Mouse (Mus musculus) liver, embryonic 13.5 days (tissue): Measurements from ENCODE around the gene Wrap53. TPM values are rescaled to one million over a fixed set of nuclear protein-coding genes. Genes with fewer than 3 reads are reported as not detected.

ENCODE experiments used
- ATAC-seq: fragments of 200-750 bp; cut with Nextera tagmentation; 2 replicates; pipeline ENCODE4 v1.8.0; 2017; ENCODE audit warnings: low read depth, mild to moderate bottlenecking, moderate number of reproducible peaks, moderate library complexity
- DNase-seq: peaks from one replicate; pipeline ENCODE4 v3.0.0; 2022
- H3K27ac ChIP-seq: fragments of 300-500 bp; sonication (generic); 2 replicates; pipeline ENCODE4 v1.5.1; 2015; ENCODE audit warnings: moderate library complexity, mild to moderate bottlenecking, inconsistent platforms
- H3K27me3 ChIP-seq: fragments of 300-500 bp; sonication (generic); 2 replicates; pipeline ENCODE4 v1.6.1; 2015; ENCODE audit warnings: mild to moderate bottlenecking, inconsistent platforms
- H3K36me3 ChIP-seq: fragments of 300-500 bp; sonication (generic); 2 replicates; pipeline ENCODE4 v1.6.1; 2015; ENCODE audit warnings: mild to moderate bottlenecking, inconsistent platforms
- H3K4me1 ChIP-seq: fragments of 300-500 bp; sonication (generic); replicated peaks from 2 replicates; pipeline ENCODE4 v1.6.1; 2015; ENCODE audit warnings: inconsistent platforms
- H3K4me2 ChIP-seq: fragments of 300-500 bp; sonication (generic); 2 replicates; pipeline ENCODE4 v1.6.1; 2015; ENCODE audit warnings: inconsistent platforms, mild to moderate bottlenecking, moderate library complexity
- H3K4me3 ChIP-seq: fragments of 300-500 bp; sonication (generic); replicated peaks from 2 replicates; pipeline ENCODE4 v1.5.1; 2015; ENCODE audit warnings: mild to moderate bottlenecking, inconsistent platforms
- H3K9ac ChIP-seq: fragments of 300-500 bp; sonication (generic); 2 replicates; pipeline ENCODE4 v1.6.1; 2015; ENCODE audit warnings: mild to moderate bottlenecking, inconsistent platforms
- H3K9me3 ChIP-seq: fragments of 300-500 bp; sonication (generic); replicated peaks from 2 replicates; pipeline ENCODE4 v1.6.1; 2016; ENCODE audit warnings: inconsistent platforms
- whole genome bisulfite sequencing: fragments of 180-500 bp; shearing (Covaris S2); methylation state at CpG from one replicate; pipeline ENCODE4 v1.1.7; 2015; ENCODE audit not compliant: insufficient replicate concordance; 5-methylcytosine and 5-hydroxymethylcytosine counted together
- polyA plus RNA-seq: library from polyadenylated mRNA; unstranded; fragments of >200 nt; fragmentation: Nextera tagmentation; extraction: Ambion mirVana; gene quantifications from 2 replicates; pipeline ENCODE4 v1.2.1, GENCODE M21; 2015

Gene Wrap53
- polyA plus RNA-seq, 1 experiment from 2014 or later: 23.1 TPM

GRCm38 (mm10) chr11:69560896-69561854 is 18.9 kb downstream of the Wrap53 start:
- no peak for DNase-seq
- Histone ChIP-seq H3K36me3 (peaks cover 52% of the 10 kb centered on the region), H3K27me3 (peaks cover 59% of the 10 kb centered on the region), H3K4me2 (no peak overlapping the region), H3K9ac (no peak overlapping the region), H3K27ac (no peak overlapping the region), H3K4me1 (peaks cover 43% of the 10 kb centered on the region), H3K9me3 (no peaks in the 10 kb centered on the region), H3K4me3 (no peak overlapping the region)
- WGBS: 75% methylated on average over 16 of the region's 16 CpGs
- no peak for ATAC-seq

- ATAC-seq: no peak
- H3K27me3 ChIP-seq: peaks cover 66% of the 10 kb centered on the region
- H3K4me1 ChIP-seq: peaks cover 40% of the 10 kb centered on the region
- peaks cover 42% of the 10 kb centered on the region for H3K36me3 ChIP-seq
- peak within 1 kb of the TSS; percentile 56 for H3K4me2 ChIP-seq
- no peaks in the 10 kb centered on the region for H3K9me3 ChIP-seq
- WGBS: 7% methylated on average over 56 of the region's 59 CpGs
- peak within 1 kb of the TSS; percentile 61 for H3K9ac ChIP-seq
- DNase-seq: no peak
- peak within 1 kb of the TSS; percentile 46 for H3K4me3 ChIP-seq
- no peak within 1 kb of the TSS for H3K27ac ChIP-seq
Observed at GRCm38 (mm10) chr11:69559851-69560765, 19.9 kb downstream of the Wrap53 start, which contains the start of gene Efnb3. Efnb3 (minus strand) TSS chr11:69560205.

- H3K4me3 ChIP-seq: peak overlapping the region; percentile 46
- H3K36me3 ChIP-seq: peaks cover 37% of the 10 kb centered on the region
- DNase-seq (no peak), ATAC-seq (no peak)
- peaks cover 38% of the 10 kb centered on the region for H3K4me1 ChIP-seq
- H3K27ac ChIP-seq: no peak overlapping the region
- H3K9me3 ChIP-seq: no peaks in the 10 kb centered on the region
- peak overlapping the region; percentile 17; the same call in 1 of the 2 replicates for H3K9ac ChIP-seq
- H3K27me3 ChIP-seq: peaks cover 70% of the 10 kb centered on the region
- WGBS: 14% methylated on average over 5 of the region's 5 CpGs
- peak overlapping the region; percentile 56 for H3K4me2 ChIP-seq
Observed at GRCm38 (mm10) chr11:69559183-69559582, 20.9 kb downstream of the Wrap53 start.

GRCm38 (mm10) chr11:69558756-69559155 is 21.3 kb downstream of the Wrap53 start:
- peaks cover 70% of the 10 kb centered on the region for H3K27me3 ChIP-seq
- peaks cover 33% of the 10 kb centered on the region for H3K36me3 ChIP-seq
- ATAC-seq (no peak), DNase-seq (no peak)
- H3K9ac ChIP-seq: peak overlapping the region; percentile 17; the same call in 1 of the 2 replicates
- 13% methylated on average over 6 of the region's 6 CpGs for WGBS
- peaks cover 34% of the 10 kb centered on the region for H3K4me1 ChIP-seq
- no peaks in the 10 kb centered on the region for H3K9me3 ChIP-seq
- H3K4me2 ChIP-seq: peak overlapping the region; percentile 56; the same call in 1 of the 2 replicates
- H3K27ac ChIP-seq: no peak overlapping the region
- no peak overlapping the region for H3K4me3 ChIP-seq

- H3K4me3 ChIP-seq: no peak overlapping the region
- peaks cover 20% of the 10 kb centered on the region for H3K36me3 ChIP-seq
- ATAC-seq: no peak
- H3K4me2 ChIP-seq: no peak overlapping the region
- H3K4me1 ChIP-seq: peaks cover 28% of the 10 kb centered on the region
- H3K9me3 ChIP-seq: no peaks in the 10 kb centered on the region
- H3K27me3 ChIP-seq: peaks cover 82% of the 10 kb centered on the region
- WGBS: 39% methylated on average over 14 of the region's 14 CpGs
- H3K9ac ChIP-seq: no peak overlapping the region
- no peak for DNase-seq
- H3K27ac ChIP-seq: no peak overlapping the region
Observed at GRCm38 (mm10) chr11:69557381-69557958, 22.6 kb downstream of the Wrap53 start.

GRCm38 (mm10) chr11:69554539-69555140 is 25.4 kb downstream of the Wrap53 start:
- Histone ChIP-seq H3K9me3 (no peaks in the 10 kb centered on the region), H3K27me3 (peaks cover 66% of the 10 kb centered on the region), H3K9ac (no peak overlapping the region), H3K4me1 (peaks cover 14% of the 10 kb centered on the region), H3K4me2 (no peak overlapping the region), H3K27ac (no peak overlapping the region; the same call in 1 of the 2 replicates), H3K36me3 (no peaks in the 10 kb centered on the region), H3K4me3 (no peak overlapping the region)
- DNase-seq (no peak), ATAC-seq (0 out of 2 replicates have a peak, but pooled peaks have one; percentile 19)
- 38% methylated on average over 5 of the region's 5 CpGs for WGBS

GRCm38 (mm10) chr11:69553341-69553721 is 26.7 kb downstream of the Wrap53 start:
- no peak for DNase-seq
- H3K9ac ChIP-seq: no peak overlapping the region
- WGBS: 44% methylated on average over 2 of the region's 2 CpGs
- H3K36me3 ChIP-seq: no peaks in the 10 kb centered on the region
- H3K27me3 ChIP-seq: peaks cover 66% of the 10 kb centered on the region
- no peak overlapping the region for H3K4me2 ChIP-seq
- no peak overlapping the region for H3K27ac ChIP-seq
- no peak overlapping the region for H3K4me3 ChIP-seq
- peaks cover under 1% of the 10 kb centered on the region; the same call in 1 of the 2 replicates for H3K4me1 ChIP-seq
- H3K9me3 ChIP-seq: no peaks in the 10 kb centered on the region
- no peak for ATAC-seq

GRCm38 (mm10) chr11:69552622-69553340 is 27.3 kb downstream of the Wrap53 start:
- Histone ChIP-seq H3K4me2 (no peak overlapping the region), H3K4me3 (no peak overlapping the region), H3K9me3 (no peaks in the 10 kb centered on the region), H3K36me3 (no peaks in the 10 kb centered on the region), H3K27ac (no peak overlapping the region), H3K27me3 (peaks cover 66% of the 10 kb centered on the region), H3K9ac (no peak overlapping the region), H3K4me1 (no peaks in the 10 kb centered on the region; the same call in 1 of the 2 replicates)
- DNase-seq (no peak), ATAC-seq (no peak)
- 39% methylated on average over 14 of the region's 14 CpGs for WGBS

GRCm38 (mm10) chr11:69551310-69551709 is 28.7 kb downstream of the Wrap53 start:
- ATAC-seq (no peak), DNase-seq (no peak)
- WGBS: 52% methylated on average over 4 of the region's 4 CpGs
- H3K27me3 ChIP-seq: peaks cover 66% of the 10 kb centered on the region
- H3K9me3 ChIP-seq: no peaks in the 10 kb centered on the region
- H3K4me3 ChIP-seq: no peak overlapping the region
- H3K36me3 ChIP-seq: no peaks in the 10 kb centered on the region
- no peak overlapping the region for H3K9ac ChIP-seq
- no peak overlapping the region for H3K27ac ChIP-seq
- H3K4me2 ChIP-seq: no peak overlapping the region
- H3K4me1 ChIP-seq: peaks cover 13% of the 10 kb centered on the region

- DNase-seq: no peak
- no peak within 1 kb of the TSS for H3K4me3 ChIP-seq
- H3K27ac ChIP-seq: no peak within 1 kb of the TSS
- H3K4me1 ChIP-seq: peaks cover 19% of the 10 kb centered on the region
- peaks cover 68% of the 10 kb centered on the region for H3K27me3 ChIP-seq
- ATAC-seq: no peak
- H3K9ac ChIP-seq: no peak within 1 kb of the TSS
- WGBS: 44% methylated on average over 12 of the region's 12 CpGs
- H3K36me3 ChIP-seq: no peaks in the 10 kb centered on the region
- H3K4me2 ChIP-seq: no peak within 1 kb of the TSS
- H3K9me3 ChIP-seq: no peaks in the 10 kb centered on the region
Observed at GRCm38 (mm10) chr11:69549060-69549656, 30.9 kb downstream of the Wrap53 start, which contains the start of gene Dnah2. Dnah2 (minus strand) TSS chr11:69549110.
